Mouse (Mus musculus): Measurements from ENCODE around the gene Prok1.
A peak's percentile ranks its signal among the peaks of the same experiment; 100 is the strongest.

Prok1 gene

GRCm38 (mm10) chr3:107238051-107238450, 1.5 kb downstream of the Prok1 start:
- no peak for DNase-seq (ENCODE audit: low spot score in 2 of 2)

GRCm38 (mm10) chr3:107233945-107234344, 5.6 kb downstream of the Prok1 start:
- no peak for DNase-seq (ENCODE audit: low spot score in 2 of 2)

- DNase-seq (ENCODE audit: low spot score in 2 of 2) = peak; percentile 92 to 95
These were observed 6.1 kb downstream of the Prok1 start for GRCm38 (mm10) chr3:107233351-107233813.

- DNase-seq (ENCODE audit: low spot score in 2 of 2) = no peak
These were observed 8.3 kb downstream of the Prok1 start for GRCm38 (mm10) chr3:107231202-107231601.

GRCm38 (mm10) chr3:107230527-107230926, 9.0 kb downstream of the Prok1 start, which contains the start of gene A630076J17Rik:
Gene A630076J17Rik (plus strand): TSS chr3:107230614.
- DNase-seq (ENCODE audit: low spot score in 2 of 2) = no peak

GRCm38 (mm10) chr3:107229822-107230221, 9.7 kb downstream of the Prok1 start:
- DNase-seq (ENCODE audit: low spot score in 2 of 2) = no peak

GRCm38 (mm10) chr3:107229221-107229620, 10.3 kb downstream of the Prok1 start:
- no peak for DNase-seq (ENCODE audit: low spot score in 2 of 2)

GRCm38 (mm10) chr3:107225820-107226219, 13.7 kb downstream of the Prok1 start:
- no peak for DNase-seq (ENCODE audit: low spot score in 2 of 2)

GRCm38 (mm10) chr3:107223230-107223629, 16.3 kb downstream of the Prok1 start:
- DNase-seq (ENCODE audit: low spot score in 2 of 2) = no peak

GRCm38 (mm10) chr3:107221608-107222007, 17.9 kb downstream of the Prok1 start, which contains the start of gene Cym:
Gene Cym (minus strand): TSS chr3:107221732.
- no peak for DNase-seq (ENCODE audit: low spot score in 2 of 2)

GRCm38 (mm10) chr3:107218572-107218971, 20.9 kb downstream of the Prok1 start:
- DNase-seq (ENCODE audit: low spot score in 2 of 2) = peak; percentile 16 to 32

GRCm38 (mm10) chr3:107217101-107217480, 22.4 kb downstream of the Prok1 start:
- no peak for DNase-seq (ENCODE audit: low spot score in 2 of 2)

- DNase-seq (ENCODE audit: low spot score in 2 of 2) = no peak
These were observed 23.0 kb downstream of the Prok1 start for GRCm38 (mm10) chr3:107216400-107217100.

GRCm38 (mm10) chr3:107214606-107215005, 24.9 kb downstream of the Prok1 start:
- no peak for DNase-seq (ENCODE audit: low spot score in 2 of 2)

- no peak for DNase-seq (ENCODE audit: low spot score in 2 of 2)
These were observed 31.8 kb downstream of the Prok1 start for GRCm38 (mm10) chr3:107207625-107208253.

- DNase-seq (ENCODE audit: low spot score in 2 of 2) = no peak
These were observed 32.9 kb downstream of the Prok1 start for GRCm38 (mm10) chr3:107206490-107207150.

GRCm38 (mm10) chr3:107205994-107206393, 33.5 kb downstream of the Prok1 start:
- DNase-seq (ENCODE audit: low spot score in 2 of 2) = peak; percentile 80 to 88

- no peak for DNase-seq (ENCODE audit: low spot score in 2 of 2)
These were observed 34.3 kb downstream of the Prok1 start for GRCm38 (mm10) chr3:107205170-107205569.

- no peak for DNase-seq (ENCODE audit: low spot score in 2 of 2)
These were observed 35.1 kb downstream of the Prok1 start for GRCm38 (mm10) chr3:107204413-107204812.

GRCm38 (mm10) chr3:107201310-107202180, 38.0 kb downstream of the Prok1 start:
- no peak for DNase-seq (ENCODE audit: low spot score in 2 of 2)

GRCm38 (mm10) chr3:107188226-107188899, 51.1 kb downstream of the Prok1 start:
- peak; percentile 79 to 84 for DNase-seq (ENCODE audit: low spot score in 2 of 2)

All from right cerebral cortex, adult 2 months (tissue).